Mouse (Mus musculus) cerebellum, adult 2 months (tissue): ENCODE data around the gene Zglp1.

Experiments used
- CTCF ChIP-seq: fragments of 200-500 bp; IDR thresholded peaks from 2 replicates; pipeline ENCODE4 v1.5.1; 2011; ENCODE audit warnings: low read depth, mild to moderate bottlenecking, control low read depth, low read length, moderate library complexity, borderline replicate concordance; ENCODE audit not compliant: insufficient read depth
- POLR2A ChIP-seq: fragments of 200-500 bp; IDR thresholded peaks from 2 replicates; pipeline ENCODE4 v1.6.1; 2011; ENCODE audit warnings: low read length, control low read depth, borderline replicate concordance; ENCODE audit not compliant: insufficient read depth

DNA sequence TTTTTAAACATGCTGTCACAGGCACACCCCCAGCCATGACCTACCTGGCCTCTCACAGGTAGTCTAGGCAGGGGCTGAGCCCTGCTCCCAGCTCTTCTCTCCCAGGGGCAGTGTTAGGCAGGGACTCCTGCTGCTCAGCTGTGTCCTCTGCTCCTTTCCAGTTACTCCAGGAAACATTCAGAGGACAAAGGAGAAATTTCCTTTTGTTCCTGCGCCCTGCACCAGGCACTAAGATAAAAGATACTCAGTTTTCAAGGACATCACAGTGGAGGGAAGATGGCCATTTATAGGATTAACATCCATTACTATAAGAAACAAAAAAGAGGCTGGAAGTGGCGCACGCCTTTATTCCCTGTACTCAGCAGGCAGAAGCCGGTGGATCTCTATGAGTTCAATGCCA is 29.1 kb upstream of the Zglp1 start:
- TF ChIP-seq CTCF (no peak), POLR2A (no peak)
